In the genomic region with DNA sequence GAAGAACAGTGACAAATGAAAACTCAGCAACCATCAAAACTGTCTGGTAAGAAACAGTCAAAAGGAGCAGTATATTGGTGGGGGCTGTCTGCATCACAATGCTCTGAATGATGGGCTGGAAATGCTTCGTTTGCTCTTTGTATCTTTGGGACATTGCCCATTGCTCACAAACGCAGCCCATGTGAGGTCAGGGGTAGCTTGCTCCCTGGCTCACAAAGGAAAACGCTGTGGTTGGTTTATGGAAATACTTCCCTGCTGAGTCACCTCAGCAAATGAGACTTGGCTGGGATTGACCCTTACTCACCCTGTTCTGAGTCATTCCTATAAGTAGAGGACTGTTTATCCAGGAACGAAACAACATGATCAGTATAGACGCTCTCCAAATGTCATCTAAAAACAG, we compare ENCODE assay signal across 11 mouse cellular contexts.
DNase-seq lines count a peak whose midpoint lies in the region; ATAC-seq and TF ChIP-seq lines count a peak whose summit lies in the region.
"Had no signal": no experiment of that assay in that cellular context is flagged by ENCODE, and none has a peak within 500 bp of the region (broad histone marks: within the 10 kb centered on the region; RNA-seq: fewer than 3 reads in every experiment).

No protein-coding gene starts in this region.

- ATAC-seq in kidney, postnatal 0 days (replicated peaks; ENCODE audit: low FRiP score, low read depth) = no peak; the same call in 1 of the 2 replicates
- no peak for ATAC-seq in kidney, embryonic 15.5 days (replicated peaks; ENCODE audit: low FRiP score)
- ATAC-seq in heart, embryonic 12.5 days (ENCODE audit: insufficient number of reproducible peaks, low FRiP score) = no peak
- ATAC-seq in frontal cortex, adult (ENCODE audit: low TSS enrichment) = no peak
- ATAC-seq in forebrain, embryonic 11.5 days (replicated peaks; ENCODE audit: low FRiP score) = no peak

- DNase-seq in kidney, postnatal 0 days (ENCODE audit: low spot score) = peak; percentile 44
- DNase-seq in ZHBTc4 (ENCODE audit: low read depth, low spot score) = peak; percentile 22
- DNase-seq in thymus, adult 2 months = no peak
- no peak for DNase-seq in forebrain, embryonic 11.5 days (ENCODE audit: low spot score)

- no peaks in the 10 kb centered on the region for H3K4me1 ChIP-seq in kidney, postnatal 0 days (replicated peaks; ENCODE audit: insufficient read depth, low read length)
- H3K4me1 ChIP-seq in kidney, embryonic 15.5 days = peaks cover 6% of the 10 kb centered on the region; the same call in 1 of the 2 replicates
- H3K4me1 ChIP-seq in heart, embryonic 12.5 days (replicated peaks) = peaks cover 25% of the 10 kb centered on the region
- H3K4me1 ChIP-seq in thymus, adult 2 months (replicated peaks; ENCODE audit: control insufficient read depth, insufficient read depth, low read length) = no peaks in the 10 kb centered on the region
- H3K4me1 ChIP-seq in forebrain, embryonic 11.5 days (replicated peaks; ENCODE audit: control insufficient read depth, insufficient read depth, low read length) = no peaks in the 10 kb centered on the region
- H3K4me1 ChIP-seq: hindbrain, embryonic 12.5 days; neural tube, embryonic 13.5 days had no signal

- H3K27ac ChIP-seq in kidney, postnatal 0 days = no peak overlapping the region
- H3K27ac ChIP-seq in kidney, embryonic 15.5 days = no peak overlapping the region
- peak overlapping the region; percentile 26 for H3K27ac ChIP-seq in heart, embryonic 12.5 days (ENCODE audit: poor library complexity, severe bottlenecking)
- H3K27ac ChIP-seq in thymus, adult 2 months (ENCODE audit: control insufficient read depth, insufficient read depth, low read length) = no peak overlapping the region
- no peak overlapping the region for H3K27ac ChIP-seq in forebrain, embryonic 11.5 days (ENCODE audit: low read depth, low read length)
- H3K27ac ChIP-seq: hindbrain, embryonic 12.5 days; neural tube, embryonic 13.5 days had no signal

- TF ChIP-seq CTCF in kidney, postnatal 0 days (IDR thresholded peaks at IDR 0.05; ENCODE audit: low read depth) = no peak
- no peak for TF ChIP-seq CTCF in thymus, adult 2 months (IDR thresholded peaks at IDR 0.05; ENCODE audit: borderline replicate concordance, control insufficient read depth, extremely low read depth, insufficient read depth, low read length, poor library complexity)

- no peak overlapping the region for H3ac ChIP-seq in myocyte (ENCODE audit: control insufficient read depth, insufficient read length)

- no peaks in the 10 kb centered on the region for H3K79me2 ChIP-seq in myocyte (ENCODE audit: control insufficient read depth, insufficient read depth)

- no peak for TF ChIP-seq POLR2A in myocyte (IDR thresholded peaks at IDR 0.05; ENCODE audit: insufficient read length, low read depth)
- TF ChIP-seq POLR2A in thymus, adult 2 months (IDR thresholded peaks at IDR 0.05; ENCODE audit: control insufficient read depth, extremely low read depth, insufficient read depth, low read length, poor library complexity) = no peak

- 31% methylated on average over 5 of the region's 5 CpGs for WGBS in kidney, postnatal 0 days
- WGBS in kidney, embryonic 15.5 days = 32% methylated on average over 5 of the region's 5 CpGs
- 25% methylated on average over 5 of the region's 5 CpGs for WGBS in heart, embryonic 12.5 days
- 75% methylated on average over 5 of the region's 5 CpGs for WGBS in thymus, adult 2 months
- 29% methylated on average over 5 of the region's 5 CpGs for WGBS in forebrain, embryonic 11.5 days

- no peak overlapping the region for H3K4me2 ChIP-seq in kidney, postnatal 0 days (ENCODE audit: low read length)
- H3K4me2 ChIP-seq in kidney, embryonic 15.5 days = no peak overlapping the region
- H3K4me2 ChIP-seq in heart, embryonic 12.5 days = 0 out of 2 replicates have a peak overlapping the region, but pooled peaks have one; percentile 23
- H3K4me2 ChIP-seq in myocyte (ENCODE audit: low read depth) = peak overlapping the region; percentile 62
- H3K4me2 ChIP-seq in forebrain, embryonic 11.5 days (ENCODE audit: low read depth, low read length, severe bottlenecking) = no peak overlapping the region
- H3K4me2 ChIP-seq: hindbrain, embryonic 12.5 days; neural tube, embryonic 13.5 days had no signal

- H3K36me3 ChIP-seq in kidney, postnatal 0 days (ENCODE audit: insufficient read depth, low read length) = no peaks in the 10 kb centered on the region
- no peaks in the 10 kb centered on the region for H3K36me3 ChIP-seq in kidney, embryonic 15.5 days
- no peaks in the 10 kb centered on the region for H3K36me3 ChIP-seq in heart, embryonic 12.5 days
- H3K36me3 ChIP-seq in myocyte (ENCODE audit: control insufficient read depth, insufficient read depth) = no peaks in the 10 kb centered on the region
- no peaks in the 10 kb centered on the region for H3K36me3 ChIP-seq in thymus, adult 2 months (ENCODE audit: control insufficient read depth, insufficient read depth, low read length)
- no peaks in the 10 kb centered on the region for H3K36me3 ChIP-seq in forebrain, embryonic 11.5 days (ENCODE audit: control insufficient read depth, insufficient read depth, low read length)
- H3K36me3 ChIP-seq: G1E; hindbrain, embryonic 12.5 days; neural tube, embryonic 13.5 days had no signal

- no peak overlapping the region for H3K4me3 ChIP-seq in kidney, postnatal 0 days (replicated peaks; ENCODE audit: low read depth, low read length)
- H3K4me3 ChIP-seq in kidney, embryonic 15.5 days (replicated peaks) = no peak overlapping the region
- H3K4me3 ChIP-seq in heart, embryonic 12.5 days = no peak overlapping the region
- no peak overlapping the region for H3K4me3 ChIP-seq in myocyte
- no peak overlapping the region for H3K4me3 ChIP-seq in thymus, adult 2 months (ENCODE audit: control insufficient read depth, insufficient read depth, low read length)
- H3K4me3 ChIP-seq in forebrain, embryonic 11.5 days (ENCODE audit: low read depth, low read length) = no peak overlapping the region
- H3K4me3 ChIP-seq: hindbrain, embryonic 12.5 days; neural tube, embryonic 13.5 days had no signal

- no peak overlapping the region for H3K9ac ChIP-seq in kidney, postnatal 0 days (ENCODE audit: low read depth, low read length)
- no peak overlapping the region for H3K9ac ChIP-seq in kidney, embryonic 15.5 days
- H3K9ac ChIP-seq in heart, embryonic 12.5 days = no peak overlapping the region
- H3K9ac ChIP-seq in forebrain, embryonic 11.5 days (ENCODE audit: low read length) = no peak overlapping the region
- H3K9ac ChIP-seq: hindbrain, embryonic 12.5 days; neural tube, embryonic 13.5 days had no signal

- no peaks in the 10 kb centered on the region for H3K9me3 ChIP-seq in kidney, postnatal 0 days (replicated peaks; ENCODE audit: low read length)
- no peaks in the 10 kb centered on the region for H3K9me3 ChIP-seq in kidney, embryonic 15.5 days (replicated peaks)
- H3K9me3 ChIP-seq in heart, embryonic 12.5 days (replicated peaks) = no peaks in the 10 kb centered on the region
- no peaks in the 10 kb centered on the region for H3K9me3 ChIP-seq in forebrain, embryonic 11.5 days (ENCODE audit: control insufficient read depth, low read length)
- H3K9me3 ChIP-seq: G1E; hindbrain, embryonic 12.5 days; neural tube, embryonic 13.5 days had no signal

- H3K27me3 ChIP-seq in kidney, postnatal 0 days (ENCODE audit: insufficient read depth, low read length) = no peaks in the 10 kb centered on the region
- H3K27me3 ChIP-seq in kidney, embryonic 15.5 days = no peaks in the 10 kb centered on the region
- H3K27me3 ChIP-seq in heart, embryonic 12.5 days (replicated peaks) = no peaks in the 10 kb centered on the region
- no peaks in the 10 kb centered on the region for H3K27me3 ChIP-seq in myocyte (ENCODE audit: control insufficient read depth, insufficient read depth, insufficient read length)
- H3K27me3 ChIP-seq in thymus, adult 2 months (ENCODE audit: control insufficient read depth, insufficient read depth, low read length) = no peaks in the 10 kb centered on the region
- H3K27me3 ChIP-seq in forebrain, embryonic 11.5 days (ENCODE audit: control insufficient read depth, insufficient read depth, low read length) = no peaks in the 10 kb centered on the region
- H3K27me3 ChIP-seq: hindbrain, embryonic 12.5 days; neural tube, embryonic 13.5 days had no signal

TF ChIP-seq in myocyte, 11 proteins besides CTCF, POLR2A, EP300 and RAD21:
- TF ChIP-seq MYOD1 (IDR thresholded peaks at IDR 0.05; ENCODE audit: control insufficient read depth in 1 of 3, insufficient read length in 2 of 3, low read depth in 2 of 3) (no peak), POLR2AphosphoS2 (IDR thresholded peaks at IDR 0.05; ENCODE audit: insufficient read length, low read depth) (no peak), MYOG (IDR thresholded peaks at IDR 0.05; ENCODE audit: control insufficient read depth in 1 of 3, insufficient read depth in 1 of 3, insufficient read length in 2 of 3, low read depth in 2 of 3) (no peak), TCF12 (IDR thresholded peaks at IDR 0.05; ENCODE audit: insufficient read depth, poor library complexity, severe bottlenecking) (no peak), USF1 (IDR thresholded peaks at IDR 0.05; ENCODE audit: low read depth) (no peak), CEBPB (IDR thresholded peaks at IDR 0.05; ENCODE audit: insufficient read depth, poor library complexity, severe bottlenecking) (no peak), TCF3 (IDR thresholded peaks at IDR 0.05; ENCODE audit: insufficient read length, low read depth) (no peak), E2F4 (IDR thresholded peaks at IDR 0.05; ENCODE audit: insufficient read depth) (no peak), SRF (IDR thresholded peaks at IDR 0.05; ENCODE audit: control insufficient read depth, insufficient read length, low read depth) (no peak), REST (IDR thresholded peaks at IDR 0.05; ENCODE audit: insufficient read depth, insufficient read length) (no peak), MAX (IDR thresholded peaks at IDR 0.05; ENCODE audit: low read depth) (no peak)

Comparison
In these comparisons a context has a peak if more than half of its experiments do, and no peak if none do; other contexts are left out.
1. DNase-seq: peak in kidney, postnatal 0 days (single experiment) and ZHBTc4 (single experiment); none in thymus, adult 2 months (single experiment) and forebrain, embryonic 11.5 days (single experiment).
2. H3K4me2 ChIP-seq: peak in heart, embryonic 12.5 days (single experiment) and myocyte (single experiment); none in kidney, postnatal 0 days (single experiment), kidney, embryonic 15.5 days (single experiment) and forebrain, embryonic 11.5 days (single experiment).